Mouse (Mus musculus): ENCODE measurements around the gene Trak1.

- TF ChIP-seq CTCF (IDR thresholded peaks at IDR 0.05; ENCODE audit: low read depth) (no peak), EP300 (IDR thresholded peaks at IDR 0.05; ENCODE audit: low read depth) (no peak)
These were observed 72.3 kb downstream of the Trak1 start for GRCm38 (mm10) chr9:121369573-121369972.

All from liver, embryonic 14.5 days (tissue).